Mouse (Mus musculus) neural tube, embryonic 14.5 days (tissue): Measurements from ENCODE around the gene Zmiz2. TPM values are rescaled to one million over a fixed set of nuclear protein-coding genes. Genes with fewer than 3 reads are reported as not detected.
"Not testable (repeated sequence)": the region's sequence is repeated elsewhere in the genome, so short reads cannot be mapped to it uniquely, and the experiment has no call there.

Source experiments
- ATAC-seq: fragments of 200-750 bp; cut with Nextera tagmentation; 2 replicates; pipeline ENCODE4 v1.8.0; 2017; ENCODE audit warnings: low read depth, mild to moderate bottlenecking, moderate TSS enrichment, moderate library complexity
- H3K27ac ChIP-seq: fragments of 300-500 bp; sonication (generic); 2 replicates; pipeline ENCODE4 v1.5.1; 2014; ENCODE audit warnings: low read depth, mild to moderate bottlenecking, control low read depth, low read length, moderate library complexity, mixed read lengths
- H3K27me3 ChIP-seq: fragments of 300-500 bp; sonication (generic); 2 replicates; pipeline ENCODE4 v1.6.1; 2014; ENCODE audit warnings: low read length; ENCODE audit not compliant: control insufficient read depth, insufficient read depth
- H3K36me3 ChIP-seq: fragments of 300-500 bp; sonication (generic); 2 replicates; pipeline ENCODE4 v1.6.1; 2014; ENCODE audit warnings: low read length, mixed read lengths; ENCODE audit not compliant: control insufficient read depth, insufficient read depth
- H3K4me1 ChIP-seq: fragments of 300-500 bp; sonication (generic); 2 replicates; pipeline ENCODE4 v1.6.1; 2014; ENCODE audit warnings: low read length; ENCODE audit not compliant: control insufficient read depth, insufficient read depth
- H3K4me2 ChIP-seq: fragments of 300-500 bp; sonication (generic); 2 replicates; pipeline ENCODE4 v1.6.1; 2014; ENCODE audit warnings: mild to moderate bottlenecking, low read depth, low read length, control low read depth
- H3K4me3 ChIP-seq: fragments of 300-500 bp; sonication (generic); 2 replicates; pipeline ENCODE4 v1.5.1; 2014; ENCODE audit warnings: low read depth, low read length, control low read depth, mixed read lengths
- H3K9ac ChIP-seq: fragments of 300-500 bp; sonication (generic); replicated peaks from 2 replicates; pipeline ENCODE4 v1.6.1; 2014; ENCODE audit warnings: low read depth, mild to moderate bottlenecking, control low read depth, low read length, mixed read lengths
- H3K9me3 ChIP-seq: fragments of 300-500 bp; sonication (generic); 2 replicates; pipeline ENCODE4 v1.6.1; 2016; ENCODE audit warnings: low read length; ENCODE audit not compliant: control insufficient read depth
- WGBS: fragments of 180-500 bp; shearing (Covaris S2); extraction: QIAGEN DNeasy Blood & Tissue Kit; methylation state at CpG from one replicate; pipeline ENCODE4 v1.1.7; 2014; 5-methylcytosine and 5-hydroxymethylcytosine counted together
- polyA plus RNA-seq: library from polyadenylated mRNA; unstranded; fragments of >200 nt; fragmentation: Nextera tagmentation; extraction: Ambion mirVana; gene quantifications from 2 replicates; pipeline ENCODE4 v1.2.1, GENCODE M21; 2014

Zmiz2 gene
- polyA plus RNA-seq, 1 experiment from 2014 or later: 32.8 TPM

DNA sequence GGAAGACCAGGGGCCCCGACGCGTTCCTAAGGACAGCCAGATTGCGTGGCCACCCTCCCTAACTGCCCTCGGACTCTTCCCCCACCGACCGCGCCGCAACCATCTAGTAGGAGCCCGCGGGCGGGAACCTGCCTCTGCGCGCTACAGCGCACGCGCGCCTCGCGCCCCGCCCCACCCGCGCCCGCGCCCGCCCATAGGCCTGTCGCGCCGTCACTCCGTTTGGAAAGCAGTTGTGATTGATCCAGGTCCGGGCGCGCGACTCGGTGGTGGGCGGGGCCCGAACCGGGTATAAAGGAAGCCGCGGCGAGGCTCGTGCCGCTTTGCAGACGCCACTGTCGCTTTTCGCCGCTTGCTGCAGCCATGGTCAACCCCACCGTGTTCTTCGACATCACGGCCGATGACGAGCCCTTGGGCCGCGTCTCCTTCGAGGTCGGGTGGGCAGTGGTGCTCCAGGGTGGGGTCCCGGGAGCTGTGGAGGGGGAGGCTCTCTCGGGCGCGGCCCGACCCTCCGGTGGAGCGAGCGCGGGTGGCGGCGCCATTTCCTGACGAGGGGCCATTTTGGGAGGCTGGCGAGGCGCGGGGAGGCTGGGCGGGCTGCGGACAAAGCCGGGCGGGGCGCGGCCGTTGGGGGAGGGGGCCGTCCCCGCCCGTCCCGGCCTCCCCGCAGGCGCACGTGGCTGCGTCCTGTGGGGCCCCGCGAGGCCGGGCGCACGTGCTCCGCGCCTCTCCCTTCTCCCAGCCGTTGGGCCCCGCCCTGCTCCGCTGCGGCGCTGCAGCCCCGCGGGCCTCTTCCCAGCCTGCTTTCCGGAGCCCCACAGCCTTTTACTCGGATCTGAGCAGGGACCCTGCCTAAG, 26.9 kb downstream of the Zmiz2 start:
- H3K4me2 ChIP-seq: peak overlapping the region; percentile 91
- peak overlapping the region; percentile 97 for H3K9ac ChIP-seq
- H3K4me3 ChIP-seq: peak overlapping the region; percentile 90
- peaks cover 18% of the 10 kb centered on the region for H3K36me3 ChIP-seq
- no peaks in the 10 kb centered on the region for H3K9me3 ChIP-seq
- 0% methylated on average over 60 of the region's 102 CpGs for WGBS
- H3K27ac ChIP-seq: peak overlapping the region; percentile 97
- peak; percentile 96 for ATAC-seq
- peaks cover 16% of the 10 kb centered on the region for H3K4me1 ChIP-seq
- no peaks in the 10 kb centered on the region for H3K27me3 ChIP-seq

DNA sequence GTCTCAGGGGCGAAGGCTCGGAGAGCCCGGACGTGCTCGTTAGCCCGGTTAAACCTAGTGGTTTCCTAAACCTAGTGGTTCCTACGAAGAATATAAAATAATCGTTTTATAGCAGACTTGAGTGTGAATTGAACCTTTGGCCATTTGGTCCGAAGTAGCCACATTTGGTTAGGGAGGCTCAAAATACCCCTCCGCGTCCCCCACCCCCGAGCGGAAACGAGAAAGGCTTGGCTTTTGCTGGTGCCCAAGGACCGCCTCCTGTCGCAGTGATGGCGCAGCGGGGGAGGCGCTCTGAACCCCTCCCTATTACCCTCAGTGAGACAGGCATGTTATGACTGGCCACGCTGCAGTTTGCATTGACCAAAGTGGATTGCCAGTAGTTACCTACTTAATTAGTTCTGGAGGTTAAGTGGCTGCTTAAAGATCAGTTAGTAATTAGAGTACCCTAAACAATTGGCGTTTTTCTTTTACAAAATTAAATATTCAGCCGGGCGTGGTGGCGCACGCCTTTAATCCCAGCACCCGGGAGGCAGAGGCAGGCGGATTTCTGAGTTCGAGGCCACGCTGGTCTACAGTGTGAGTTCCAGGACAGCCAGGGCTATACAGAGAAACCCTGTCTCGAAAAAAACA, 27.6 kb downstream of the Zmiz2 start:
- Histone ChIP-seq H3K27me3 (no peaks in the 10 kb centered on the region), H3K4me1 (peaks cover 16% of the 10 kb centered on the region), H3K9ac (peak overlapping the region; percentile 97), H3K27ac (peak overlapping the region; percentile 97), H3K36me3 (peaks cover 23% of the 10 kb centered on the region), H3K9me3 (no peaks in the 10 kb centered on the region), H3K4me2 (peak overlapping the region; percentile 91), H3K4me3 (peak overlapping the region; percentile 90)
- 2% methylated on average over 30 of the region's 30 CpGs for whole genome bisulfite sequencing
- ATAC-seq: peak; percentile 61

- H3K4me2 ChIP-seq: peak overlapping the region; percentile 91
- peaks cover 23% of the 10 kb centered on the region for H3K36me3 ChIP-seq
- ATAC-seq: no peak
- no peak overlapping the region for H3K27ac ChIP-seq
- H3K27me3 ChIP-seq: no peaks in the 10 kb centered on the region
- WGBS: 54% methylated on average over 2 of the region's 2 CpGs
- peak overlapping the region; percentile 90 for H3K4me3 ChIP-seq
- H3K9me3 ChIP-seq: no peaks in the 10 kb centered on the region
- H3K4me1 ChIP-seq: peaks cover 16% of the 10 kb centered on the region
- H3K9ac ChIP-seq: peak overlapping the region; percentile 97; the same call in 1 of the 2 replicates
Observed at GRCm38 (mm10) chr11:6417069-6417468, 28.2 kb downstream of the Zmiz2 start.

- ATAC-seq: no peak
Observed at GRCm38 (mm10) chr11:6417490-6417889, 28.6 kb downstream of the Zmiz2 start.

GRCm38 (mm10) chr11:6418751-6419150, 29.9 kb downstream of the Zmiz2 start:
- Histone ChIP-seq H3K36me3 (peaks cover 36% of the 10 kb centered on the region), H3K9me3 (no peaks in the 10 kb centered on the region), H3K27me3 (no peaks in the 10 kb centered on the region), H3K4me2 (no peak overlapping the region), H3K4me3 (no peak overlapping the region), H3K4me1 (peaks cover 16% of the 10 kb centered on the region), H3K27ac (no peak overlapping the region), H3K9ac (no peak overlapping the region)
- 91% methylated on average over 5 of the region's 5 CpGs for WGBS
- ATAC-seq: no peak

More at GRCm38 (mm10) chr11:6417490-6417889, 28.6 kb downstream of the Zmiz2 start:
- Histone ChIP-seq H3K9ac (peak overlapping the region; percentile 97; the same call in 1 of the 2 replicates), H3K27me3 (no peaks in the 10 kb centered on the region), H3K36me3 (peaks cover 23% of the 10 kb centered on the region), H3K9me3 (no peaks in the 10 kb centered on the region), H3K4me2 (peak overlapping the region; percentile 91), H3K4me3 (peak overlapping the region; percentile 90), H3K4me1 (peaks cover 16% of the 10 kb centered on the region), H3K27ac (no peak overlapping the region)

- peaks cover 16% of the 10 kb centered on the region for H3K4me1 ChIP-seq
- not testable (repeated sequence) for H3K27me3 ChIP-seq, H3K27ac ChIP-seq, H3K9me3 ChIP-seq, ATAC-seq, H3K9ac ChIP-seq, H3K4me3 ChIP-seq, H3K4me2 ChIP-seq
- 58% methylated on average over 4 of the region's 4 CpGs for WGBS
- peaks cover 38% of the 10 kb centered on the region for H3K36me3 ChIP-seq
Observed at GRCm38 (mm10) chr11:6419156-6419555, 30.3 kb downstream of the Zmiz2 start.

- Histone ChIP-seq H3K4me2 (no peak overlapping the region), H3K4me3 (no peak overlapping the region), H3K9ac (no peak overlapping the region), H3K4me1 (peaks cover 16% of the 10 kb centered on the region), H3K9me3 (no peaks in the 10 kb centered on the region), H3K27me3 (no peaks in the 10 kb centered on the region), H3K36me3 (peaks cover 44% of the 10 kb centered on the region), H3K27ac (no peak overlapping the region)
- WGBS: 36% methylated on average over 1 of the region's 1 CpGs
- no peak for ATAC-seq
Observed at GRCm38 (mm10) chr11:6420283-6420703, 31.4 kb downstream of the Zmiz2 start.

DNA sequence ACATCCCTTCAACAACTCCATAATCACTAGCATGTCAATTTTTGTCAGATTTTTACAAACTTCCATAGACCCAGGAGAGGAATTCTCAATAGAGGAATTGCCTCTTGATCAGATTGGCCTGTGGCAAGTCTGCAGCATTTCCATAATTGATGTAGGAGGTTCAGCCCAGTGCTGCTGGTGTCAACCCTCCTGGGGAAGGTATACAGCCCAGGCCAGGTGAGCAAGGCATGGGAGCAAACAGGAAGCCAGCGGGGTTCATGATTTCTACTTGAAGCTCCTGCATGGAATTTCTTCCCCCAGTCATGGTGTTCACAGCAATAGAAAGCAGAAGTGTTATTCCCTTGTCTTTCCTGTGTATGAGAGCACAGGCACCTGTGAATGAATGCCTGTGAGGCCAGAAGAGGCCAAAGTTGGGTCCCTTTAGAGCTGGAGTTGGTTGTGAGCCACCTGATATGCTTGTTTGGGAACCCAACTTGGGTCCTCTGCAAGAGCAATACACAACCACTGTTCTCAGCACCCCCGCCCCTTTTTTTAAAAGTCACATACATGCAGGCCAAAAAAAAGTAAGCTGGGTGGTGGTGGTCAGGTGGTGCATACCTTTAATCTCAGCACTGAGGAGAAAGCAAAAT, 32.0 kb downstream of the Zmiz2 start:
- H3K4me3 ChIP-seq: no peak overlapping the region
- 70% methylated on average over 2 of the region's 2 CpGs for WGBS

GRCm38 (mm10) chr11:6430186-6430585, 41.3 kb downstream of the Zmiz2 start:
- WGBS: 91% methylated on average over 7 of the region's 7 CpGs

More for the DNA sequence above, 32.0 kb downstream of the Zmiz2 start:
- Histone ChIP-seq H3K27me3 (no peaks in the 10 kb centered on the region), H3K27ac (no peak overlapping the region), H3K4me1 (peaks cover 16% of the 10 kb centered on the region), H3K9me3 (no peaks in the 10 kb centered on the region), H3K4me2 (no peak overlapping the region), H3K9ac (no peak overlapping the region), H3K36me3 (peaks cover 46% of the 10 kb centered on the region)
- ATAC-seq: no peak

More at GRCm38 (mm10) chr11:6430186-6430585, 41.3 kb downstream of the Zmiz2 start:
- Histone ChIP-seq H3K4me3 (no peak overlapping the region), H3K27me3 (no peaks in the 10 kb centered on the region), H3K4me1 (no peaks in the 10 kb centered on the region), H3K9ac (no peak overlapping the region), H3K9me3 (no peaks in the 10 kb centered on the region), H3K4me2 (no peak overlapping the region), H3K27ac (no peak overlapping the region), H3K36me3 (peaks cover 26% of the 10 kb centered on the region)
- ATAC-seq: no peak
